Mouse (Mus musculus): ENCODE data around the gene Krtap16-3.

Gene Krtap16-3

GRCm38 (mm10) chr16:88962773-88963172, at the start of gene Krtap16-3:
Gene Krtap16-3 (minus strand): TSS chr16:88962873.
- DNase-seq (ENCODE audit: low spot score in 2 of 2): no peak

DNA sequence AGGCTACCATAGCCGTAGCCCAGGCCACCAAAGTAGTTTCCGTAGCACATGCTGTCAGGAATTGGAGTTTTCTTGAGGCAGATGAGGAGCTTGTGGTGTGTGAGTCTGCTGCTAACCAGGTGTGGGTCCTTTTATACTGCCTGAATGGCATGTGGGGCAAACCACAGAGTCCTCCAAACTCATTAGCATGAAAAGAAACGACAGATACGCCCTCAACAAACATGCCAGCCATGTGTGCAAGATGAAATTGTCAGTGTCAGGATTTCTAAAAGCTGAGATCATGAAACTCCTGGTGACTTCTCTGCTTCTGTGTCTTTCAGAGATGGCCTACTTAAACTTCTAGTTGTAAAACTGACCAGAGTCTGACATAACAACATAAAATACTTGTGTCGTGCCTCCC, 48.0 kb upstream of the Krtap16-3 start, which contains the start of gene Krtap22-2:
TSS of gene Krtap22-2 (minus strand) at position 101 of the 400 bp plus-strand sequence.
- no peak for DNase-seq (ENCODE audit: low spot score in 2 of 2)

DNA sequence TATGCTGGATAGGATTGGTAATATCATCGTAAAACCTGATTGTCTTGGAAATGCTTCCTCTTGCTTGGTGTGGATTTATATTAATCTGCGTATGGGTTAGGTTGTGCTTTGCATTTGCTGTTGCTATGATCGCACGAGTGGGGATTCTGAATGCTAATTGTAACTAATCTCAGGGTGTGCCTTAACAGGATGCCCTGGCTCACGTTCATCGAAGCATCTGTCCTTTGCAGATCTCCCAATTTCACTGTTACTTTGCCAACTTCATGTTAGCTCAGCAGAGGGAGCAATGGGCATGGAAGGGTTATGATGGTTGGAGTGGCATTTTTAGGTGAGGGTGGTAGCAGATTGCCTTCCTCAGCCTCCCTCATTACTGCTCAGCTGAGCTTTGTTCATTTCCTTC, 21.6 kb downstream of the Krtap16-3 start:
- DNase-seq (ENCODE audit: low spot score in 2 of 2): no peak

DNA sequence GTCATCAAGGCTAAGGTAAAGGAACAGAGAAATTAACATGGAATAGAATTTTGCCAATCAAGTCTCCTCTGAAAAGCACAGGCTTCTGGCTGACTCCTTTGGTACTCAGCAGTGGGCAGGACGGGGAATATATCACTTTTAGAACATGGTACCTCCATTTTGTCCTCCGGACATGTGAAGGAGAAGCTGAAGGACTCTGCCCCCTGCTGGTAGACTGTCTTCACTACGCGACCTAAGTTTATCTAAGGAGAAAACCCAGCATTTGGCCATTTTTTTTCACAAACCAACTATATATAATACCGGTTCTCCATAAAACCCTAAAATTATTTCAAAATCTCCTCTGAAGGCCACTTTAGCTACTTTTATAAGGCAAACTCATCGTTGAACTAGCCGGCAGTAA, 24.4 kb downstream of the Krtap16-3 start:
- DNase-seq (ENCODE audit: low spot score in 2 of 2): no peak

- no peak for DNase-seq (ENCODE audit: low spot score in 2 of 2)
Observed at GRCm38 (mm10) chr16:88932165-88932564, 30.5 kb downstream of the Krtap16-3 start, which contains the start of gene Krtap19-9b. Gene Krtap19-9b (minus strand): TSS chr16:88932265.
